Mouse (Mus musculus) limb, embryonic 11.5 days (tissue): ENCODE results near the gene Ddx39b. TPM values are rescaled to one million over a fixed set of nuclear protein-coding genes. Genes with fewer than 3 reads are reported as not detected.
A peak's percentile ranks its signal among the peaks of the same experiment; 100 is the strongest.
"Not testable (repeated sequence)": the region's sequence is repeated elsewhere in the genome, so short reads cannot be mapped to it uniquely, and the experiment has no call there.

Source experiments
- ATAC-seq: fragments of 200-750 bp; cut with Nextera tagmentation; 2 replicates; pipeline ENCODE4 v1.8.0; 2017; ENCODE audit warnings: low read depth; ENCODE audit not compliant: insufficient number of reproducible peaks, low FRiP score, low TSS enrichment
- DNase-seq: peaks from one replicate; pipeline ENCODE4 v3.0.0-alpha.2; 2015; ENCODE audit warnings: low spot score
- H3K27ac ChIP-seq: fragments of 300-500 bp; sonication (generic); replicated peaks from 2 replicates; pipeline ENCODE4 v1.5.1; 2014; ENCODE audit warnings: low read depth, mild to moderate bottlenecking, low read length
- H3K27me3 ChIP-seq: fragments of 300-500 bp; sonication (generic); 2 replicates; pipeline ENCODE4 v1.6.1; 2014; ENCODE audit warnings: mild to moderate bottlenecking, low read length, mixed read lengths; ENCODE audit not compliant: control insufficient read depth, insufficient read depth
- H3K36me3 ChIP-seq: fragments of 300-500 bp; sonication (generic); 2 replicates; pipeline ENCODE4 v1.6.1; 2014; ENCODE audit warnings: mild to moderate bottlenecking, low read length, moderate library complexity, mixed read lengths; ENCODE audit not compliant: control insufficient read depth, insufficient read depth
- H3K4me1 ChIP-seq: fragments of 300-500 bp; sonication (generic); 2 replicates; pipeline ENCODE4 v1.6.1; 2014; ENCODE audit warnings: low read length, mixed read lengths; ENCODE audit not compliant: control insufficient read depth, insufficient read depth
- H3K4me2 ChIP-seq: fragments of 300-500 bp; sonication (generic); 2 replicates; pipeline ENCODE4 v1.6.1; 2014; ENCODE audit warnings: low read depth, mild to moderate bottlenecking, moderate library complexity; ENCODE audit not compliant: severe bottlenecking
- H3K4me3 ChIP-seq: fragments of 300-500 bp; sonication (generic); 2 replicates; pipeline ENCODE4 v1.5.1; 2014; ENCODE audit warnings: low read depth, low read length
- H3K9ac ChIP-seq: fragments of 300-500 bp; sonication (generic); 2 replicates; pipeline ENCODE4 v1.6.1; 2014; ENCODE audit warnings: mild to moderate bottlenecking, low read length
- H3K9me3 ChIP-seq: fragments of 300-500 bp; sonication (generic); 2 replicates; pipeline ENCODE4 v1.6.1; 2016; ENCODE audit warnings: low read length; ENCODE audit not compliant: control insufficient read depth
- WGBS: fragments of 180-500 bp; shearing (Covaris S2); extraction: QIAGEN DNeasy Blood & Tissue Kit; methylation state at CpG from one replicate; pipeline ENCODE4 v1.1.7; 2014; 5-methylcytosine and 5-hydroxymethylcytosine counted together
- polyA plus RNA-seq: library from polyadenylated mRNA; unstranded; fragments of >200 nt; fragmentation: Nextera tagmentation; extraction: Ambion mirVana; gene quantifications from 2 replicates; pipeline ENCODE4 v1.2.1, GENCODE M21; 2014

Gene Ddx39b
- polyA plus RNA-seq, 1 experiment from 2014 or later: 739 TPM

- WGBS: 69% methylated on average over 3 of the region's 3 CpGs
- no peak overlapping the region for H3K9ac ChIP-seq
- H3K4me3 ChIP-seq: no peak overlapping the region
- no peaks in the 10 kb centered on the region for H3K9me3 ChIP-seq
- H3K4me1 ChIP-seq: no peaks in the 10 kb centered on the region
- H3K36me3 ChIP-seq: no peaks in the 10 kb centered on the region
- no peak for DNase-seq
- peaks cover 8% of the 10 kb centered on the region for H3K27me3 ChIP-seq
- ATAC-seq: no peak
- no peak overlapping the region for H3K4me2 ChIP-seq
- no peak overlapping the region for H3K27ac ChIP-seq
These were observed 30.7 kb downstream of the Ddx39b start for GRCm38 (mm10) chr17:35272249-35272648.

- ATAC-seq (no peak), DNase-seq (peak; percentile 86)
- Histone ChIP-seq H3K36me3 (no peaks in the 10 kb centered on the region), H3K27me3 (peaks cover 8% of the 10 kb centered on the region), H3K9me3 (no peaks in the 10 kb centered on the region), H3K4me1 (no peaks in the 10 kb centered on the region), H3K4me3 (no peak overlapping the region), H3K9ac (no peak overlapping the region), H3K4me2 (no peak overlapping the region), H3K27ac (no peak overlapping the region)
- 7% methylated on average over 11 of the region's 11 CpGs for WGBS
These were observed 33.2 kb downstream of the Ddx39b start for GRCm38 (mm10) chr17:35274770-35275169.

GRCm38 (mm10) chr17:35276304-35276864, 34.8 kb downstream of the Ddx39b start:
- no peak overlapping the region for H3K4me2 ChIP-seq
- no peak for ATAC-seq
- H3K27ac ChIP-seq: no peak overlapping the region
- H3K9ac ChIP-seq: no peak overlapping the region
- DNase-seq: no peak
- H3K36me3 ChIP-seq: no peaks in the 10 kb centered on the region
- H3K27me3 ChIP-seq: peaks cover 8% of the 10 kb centered on the region
- H3K4me3 ChIP-seq: no peak overlapping the region
- H3K4me1 ChIP-seq: no peaks in the 10 kb centered on the region
- no peaks in the 10 kb centered on the region for H3K9me3 ChIP-seq
- 18% methylated on average over 13 of the region's 13 CpGs for WGBS

- Histone ChIP-seq H3K27ac (no peak overlapping the region), H3K9ac (no peak overlapping the region), H3K9me3 (no peaks in the 10 kb centered on the region), H3K4me1 (no peaks in the 10 kb centered on the region), H3K4me2 (no peak overlapping the region), H3K27me3 (peaks cover 8% of the 10 kb centered on the region), H3K36me3 (no peaks in the 10 kb centered on the region), H3K4me3 (no peak overlapping the region)
- 92% methylated on average over 8 of the region's 8 CpGs for WGBS
- no peak for ATAC-seq
- DNase-seq: no peak
These were observed 36.5 kb downstream of the Ddx39b start for GRCm38 (mm10) chr17:35278049-35278448.

- H3K9ac ChIP-seq: no peak overlapping the region
- WGBS: 86% methylated on average over 13 of the region's 13 CpGs
These were observed 37.6 kb downstream of the Ddx39b start for GRCm38 (mm10) chr17:35278957-35279688.

GRCm38 (mm10) chr17:35280276-35280675, 38.7 kb downstream of the Ddx39b start:
- Histone ChIP-seq H3K27ac (no peak overlapping the region), H3K4me1 (no peaks in the 10 kb centered on the region), H3K4me3 (no peak overlapping the region), H3K9me3 (no peaks in the 10 kb centered on the region), H3K27me3 (peaks cover 8% of the 10 kb centered on the region), H3K4me2 (no peak overlapping the region), H3K9ac (no peak overlapping the region), H3K36me3 (no peaks in the 10 kb centered on the region)
- ATAC-seq: no peak
- WGBS: 78% methylated on average over 3 of the region's 3 CpGs
- no peak for DNase-seq

More at GRCm38 (mm10) chr17:35278957-35279688, 37.6 kb downstream of the Ddx39b start:
- H3K27ac ChIP-seq: no peak overlapping the region
- no peak overlapping the region for H3K4me3 ChIP-seq
- no peaks in the 10 kb centered on the region for H3K36me3 ChIP-seq
- ATAC-seq (no peak), DNase-seq (no peak)
- no peaks in the 10 kb centered on the region for H3K4me1 ChIP-seq
- H3K4me2 ChIP-seq: no peak overlapping the region
- no peaks in the 10 kb centered on the region for H3K9me3 ChIP-seq
- peaks cover 8% of the 10 kb centered on the region for H3K27me3 ChIP-seq

- H3K4me3 ChIP-seq: no peak overlapping the region
- no peak overlapping the region for H3K9ac ChIP-seq
- no peak overlapping the region for H3K27ac ChIP-seq
- no peaks in the 10 kb centered on the region for H3K36me3 ChIP-seq
- DNase-seq (no peak), ATAC-seq (no peak)
- no peaks in the 10 kb centered on the region for H3K9me3 ChIP-seq
- H3K27me3 ChIP-seq: no peaks in the 10 kb centered on the region
- H3K4me2 ChIP-seq: no peak overlapping the region
- no peaks in the 10 kb centered on the region for H3K4me1 ChIP-seq
These were observed 43.9 kb downstream of the Ddx39b start for GRCm38 (mm10) chr17:35285431-35285830.

GRCm38 (mm10) chr17:35295796-35296195, 54.2 kb downstream of the Ddx39b start:
- not testable (repeated sequence) for H3K4me3 ChIP-seq, ATAC-seq, H3K27ac ChIP-seq, H3K4me1 ChIP-seq, H3K9me3 ChIP-seq, H3K36me3 ChIP-seq, H3K27me3 ChIP-seq, H3K4me2 ChIP-seq, H3K9ac ChIP-seq
- DNase-seq: peak; percentile 68
- WGBS: under 1% methylated on average over 5 of the region's 5 CpGs
